Mouse (Mus musculus) kidney, postnatal 25 days (tissue): Measurements from ENCODE around the gene Pcdh7.

Experiments used
- DNase-seq, 2 experiments: peaks; one replicate each; pipeline ENCODE4 v3.0.0; 2021; ENCODE audit warnings: mixed read lengths in 2 of 2

Gene Pcdh7

DNA sequence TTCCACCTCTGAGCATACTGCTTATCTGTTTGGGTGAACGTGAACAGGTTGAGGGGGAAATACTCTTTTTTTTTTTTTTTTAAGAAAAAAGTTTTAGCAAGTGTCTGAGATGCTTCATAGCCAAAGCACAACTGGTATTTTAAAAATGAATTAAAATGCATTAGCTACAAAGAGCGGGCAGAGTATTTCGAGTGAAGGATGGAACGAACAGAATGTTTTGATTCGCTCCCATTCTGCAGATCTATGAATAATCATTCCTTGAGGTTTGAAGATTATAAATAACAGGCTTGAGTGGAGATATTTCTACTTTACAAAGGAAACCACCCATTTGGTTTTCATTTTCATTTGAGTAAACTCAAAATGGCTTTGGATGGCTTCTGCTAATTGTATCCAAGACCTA lies 214.0 kb downstream of the Pcdh7 start:
- DNase-seq: no peak

DNA sequence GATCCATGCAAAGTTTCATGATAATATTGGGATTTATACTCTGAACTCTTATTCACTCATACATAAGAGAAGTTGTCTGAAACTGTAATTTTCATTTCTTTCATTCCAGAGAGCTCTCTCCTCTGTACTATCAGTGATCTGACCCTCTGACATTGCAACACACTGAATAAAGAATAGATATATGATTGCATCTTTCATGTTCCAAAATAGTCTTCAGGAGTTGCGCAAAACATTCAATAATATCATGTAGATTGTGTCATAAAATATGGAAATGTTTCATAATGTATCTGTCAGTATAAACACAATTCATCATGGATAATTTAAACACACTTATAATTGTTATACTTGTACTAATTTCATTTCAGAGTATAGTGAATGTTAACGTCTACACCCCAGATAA lies 216.9 kb downstream of the Pcdh7 start:
- DNase-seq: no peak

DNA sequence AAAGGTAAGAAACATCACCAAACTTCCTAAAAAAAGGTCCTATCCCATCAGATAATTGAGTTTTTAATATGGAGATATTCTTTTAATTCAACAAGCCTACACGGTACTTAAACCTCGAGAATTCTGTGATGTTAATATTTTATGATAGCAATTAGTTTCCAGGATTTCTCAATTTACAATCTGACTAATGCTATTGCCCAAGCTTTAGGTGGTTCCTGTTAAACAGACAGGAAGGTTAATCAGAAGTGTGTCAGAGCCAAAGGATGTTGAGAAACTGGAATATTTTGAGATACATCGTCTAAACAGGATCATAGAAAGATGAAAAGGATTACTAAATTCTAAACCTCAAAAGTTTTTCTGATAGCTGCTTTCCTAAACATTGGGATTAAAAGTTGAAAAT lies 222.7 kb downstream of the Pcdh7 start:
- no peak for DNase-seq

DNA sequence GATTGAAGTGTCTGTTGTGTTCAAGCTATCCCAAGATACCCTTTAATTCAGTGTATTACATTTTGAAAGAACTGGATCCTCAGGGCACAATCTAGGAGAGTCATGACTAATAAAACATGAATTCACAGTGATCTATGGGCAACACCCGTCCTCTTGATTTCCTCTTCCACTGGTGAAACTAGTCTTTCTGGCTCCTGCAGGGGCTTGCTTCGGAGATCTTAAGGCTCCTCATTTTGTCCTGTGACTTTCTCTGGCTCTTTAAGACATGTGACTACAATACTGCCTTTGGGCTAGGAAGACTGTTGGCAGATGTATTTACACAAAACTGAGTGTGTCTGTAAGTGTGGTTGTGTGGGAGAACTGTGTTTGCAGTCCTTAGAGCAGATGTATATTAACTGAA lies 225.4 kb downstream of the Pcdh7 start:
- no peak for DNase-seq

DNA sequence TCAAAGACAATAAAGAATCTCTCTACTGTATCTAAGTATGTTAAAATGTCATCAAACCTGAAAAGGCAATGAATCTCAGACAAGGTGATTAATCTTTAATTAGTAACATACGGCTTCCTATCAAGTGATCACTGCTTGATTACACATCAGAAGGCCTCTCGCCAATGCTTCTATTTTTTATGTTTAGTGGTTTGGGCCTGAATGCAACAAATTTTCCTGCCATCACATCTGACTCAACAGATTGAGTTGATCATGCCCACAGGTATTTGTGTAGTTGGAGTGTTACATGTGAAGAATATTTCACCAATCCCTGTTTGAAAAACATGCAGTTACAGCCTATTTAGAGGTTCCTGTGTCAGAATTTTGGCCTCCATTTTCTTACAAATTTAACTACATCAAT lies 225.8 kb downstream of the Pcdh7 start:
- DNase-seq: no peak

DNA sequence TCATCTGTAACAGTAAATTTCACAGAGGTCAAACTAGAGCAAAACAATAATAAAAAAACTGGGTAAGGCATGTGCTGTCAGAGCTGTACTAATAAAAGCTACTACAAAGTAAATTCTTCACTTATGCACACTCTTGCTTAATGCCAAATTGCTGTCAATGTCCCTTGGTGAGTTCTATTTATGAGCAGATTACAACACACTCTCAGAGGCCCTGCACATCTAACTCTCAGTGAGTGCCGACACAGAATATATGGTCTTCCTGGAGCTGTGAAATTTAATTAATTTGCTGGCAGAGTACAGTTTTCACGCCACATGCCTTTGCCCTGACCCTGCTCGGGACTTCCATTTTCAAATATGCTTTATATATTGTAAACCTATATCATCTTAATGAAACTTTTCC lies 227.7 kb downstream of the Pcdh7 start:
- DNase-seq: no peak

DNA sequence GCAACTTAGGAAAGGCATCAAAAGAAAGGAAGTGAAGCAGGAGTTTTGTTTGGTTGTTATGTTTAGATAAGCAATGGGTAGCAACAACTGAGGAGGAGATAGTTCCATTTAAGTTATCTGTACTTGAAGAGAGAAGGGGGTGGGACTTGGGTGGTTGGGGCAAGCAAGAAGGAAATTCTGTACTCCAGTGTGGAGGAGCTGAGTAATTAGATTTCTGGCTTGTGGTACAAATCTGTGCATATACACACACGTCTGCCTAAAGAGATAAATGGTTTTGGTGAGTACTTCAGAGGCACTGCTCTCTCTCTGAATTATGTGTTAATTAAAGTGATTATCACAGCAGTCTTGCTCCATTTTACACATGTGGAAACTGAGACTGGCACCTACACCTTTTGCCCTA lies 241.6 kb downstream of the Pcdh7 start:
- DNase-seq: no peak

DNA sequence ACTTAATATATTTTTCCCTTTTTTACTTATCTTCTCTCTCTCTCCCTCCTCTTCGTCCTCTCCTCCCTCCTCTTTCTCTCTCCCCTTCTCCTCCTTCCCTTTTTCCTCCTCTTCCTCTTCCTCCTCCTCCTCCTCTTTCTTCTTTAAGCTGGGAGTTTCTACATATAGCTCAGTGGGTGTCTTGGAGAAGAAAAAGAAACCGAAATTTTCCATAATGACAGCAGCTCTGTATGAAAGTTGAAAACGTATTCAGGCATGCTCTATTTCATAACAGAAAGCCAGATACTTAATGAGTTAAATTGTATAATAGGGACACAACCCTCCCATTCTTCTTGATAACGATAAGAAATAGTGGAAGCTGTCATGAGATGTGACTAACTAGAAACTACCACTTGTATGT lies 246.0 kb downstream of the Pcdh7 start:
- DNase-seq: no peak

DNA sequence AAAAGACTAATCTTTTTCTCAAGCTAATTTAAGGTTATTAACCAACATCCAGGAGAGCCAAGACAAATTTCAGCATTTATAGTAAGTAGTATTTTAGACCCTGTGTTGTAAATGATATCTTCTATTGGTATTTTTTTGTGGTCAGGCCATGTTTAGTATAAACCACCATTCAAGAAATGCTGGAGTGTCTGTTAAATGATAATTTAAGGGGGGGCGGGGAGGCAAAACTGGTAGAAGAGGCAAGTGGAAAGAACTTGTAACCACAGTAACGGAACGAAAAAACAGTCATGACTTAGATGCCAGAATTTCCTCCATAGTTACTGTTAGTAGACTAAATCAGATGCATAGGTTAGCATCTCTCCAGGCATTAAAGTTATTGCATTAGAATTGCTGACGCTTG lies 246.4 kb downstream of the Pcdh7 start:
- DNase-seq: no peak

DNA sequence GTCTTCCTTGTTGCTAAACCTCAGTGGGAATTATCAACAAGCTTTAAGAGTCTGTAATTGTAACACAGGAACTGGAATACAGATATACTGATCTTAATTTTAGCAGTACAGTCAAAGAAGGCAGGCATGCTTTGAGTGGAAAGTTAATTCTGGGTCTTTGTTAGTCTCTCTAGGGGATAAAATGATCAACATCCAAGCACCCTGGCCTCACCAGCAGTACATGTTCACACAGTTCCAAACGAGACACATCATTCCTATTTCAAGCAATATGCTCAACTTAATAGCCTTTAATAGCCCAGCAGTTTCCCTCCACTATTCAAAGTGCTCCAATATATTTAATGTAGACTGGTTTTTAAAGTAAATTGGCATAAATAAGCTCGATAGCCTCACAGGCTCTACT lies 275.8 kb downstream of the Pcdh7 start:
- no peak for DNase-seq

DNA sequence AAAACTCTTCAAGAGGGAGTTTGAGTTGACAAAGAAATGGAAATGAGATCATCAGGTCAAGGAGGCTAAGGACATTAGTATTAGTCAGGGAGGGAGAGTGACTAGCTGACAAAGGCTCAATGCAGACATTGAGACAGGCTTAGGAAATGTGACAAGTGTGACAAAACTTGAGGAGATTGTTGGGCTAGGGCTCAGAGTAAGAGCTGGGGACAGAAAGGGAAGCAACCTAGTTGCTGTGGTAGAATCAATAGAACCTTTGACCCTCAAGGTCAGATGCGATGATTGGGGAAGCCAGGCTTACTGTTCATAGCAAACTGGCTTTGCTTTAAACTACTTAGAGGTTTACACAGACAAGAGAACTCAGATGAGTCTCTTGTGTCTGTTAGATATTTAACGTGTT lies 303.6 kb downstream of the Pcdh7 start:
- no peak for DNase-seq

DNA sequence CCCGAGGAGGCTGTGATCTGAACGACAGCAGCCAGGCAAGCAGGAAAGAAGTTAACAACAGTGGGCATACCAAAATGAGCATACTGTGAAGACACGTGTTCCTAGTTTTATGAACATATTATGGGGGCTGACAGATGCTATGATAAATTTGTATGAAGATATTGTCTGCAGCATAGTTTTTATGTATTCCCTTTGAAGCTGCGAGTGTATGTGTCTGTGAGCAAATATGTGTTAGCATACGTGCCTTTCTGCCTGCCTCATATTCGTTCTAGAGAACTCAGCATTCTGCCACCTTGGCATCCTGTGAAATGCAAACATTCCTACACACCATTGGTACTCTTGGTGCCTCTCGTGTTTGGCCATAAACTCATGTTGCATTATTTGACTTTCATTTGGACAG lies 307.4 kb downstream of the Pcdh7 start:
- DNase-seq: no peak

DNA sequence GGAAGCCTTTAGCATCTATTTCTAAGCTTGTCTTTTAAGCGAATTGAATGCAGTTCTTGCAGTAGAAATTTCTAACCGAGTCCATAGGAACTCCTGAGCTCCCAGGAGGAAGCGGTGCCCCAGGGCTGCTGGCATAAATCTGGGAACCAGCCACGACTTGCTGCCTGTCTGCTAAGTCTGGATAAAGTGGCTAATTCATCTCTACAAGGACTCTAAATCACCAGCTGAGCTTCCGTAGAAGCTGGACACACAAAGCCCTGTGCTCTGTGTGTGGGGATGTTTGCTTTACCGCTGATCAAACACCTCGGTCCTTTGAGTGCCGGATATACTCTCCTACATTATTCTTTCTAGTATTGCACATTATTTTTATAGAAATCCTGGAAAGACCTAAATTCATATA lies 308.0 kb downstream of the Pcdh7 start:
- no peak for DNase-seq

DNA sequence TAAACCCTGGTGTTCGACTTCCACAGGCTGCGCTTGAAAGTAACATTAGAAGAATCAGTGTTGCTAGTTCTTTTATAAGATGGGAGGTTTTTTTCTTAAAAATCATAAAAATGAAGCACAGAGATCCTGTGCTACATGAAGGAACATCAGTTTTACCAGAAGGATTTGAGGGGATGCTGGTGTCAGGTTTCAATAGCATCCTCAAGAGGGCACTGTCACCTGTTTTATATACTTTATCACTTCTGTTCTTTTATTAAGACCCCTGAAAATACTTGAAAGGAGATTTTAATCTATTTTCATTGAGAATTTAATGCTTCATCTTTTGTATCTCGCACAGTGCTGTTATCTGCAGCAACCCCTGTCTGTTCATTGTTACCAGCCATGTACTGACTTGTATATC lies 322.1 kb downstream of the Pcdh7 start:
- no peak for DNase-seq

DNA sequence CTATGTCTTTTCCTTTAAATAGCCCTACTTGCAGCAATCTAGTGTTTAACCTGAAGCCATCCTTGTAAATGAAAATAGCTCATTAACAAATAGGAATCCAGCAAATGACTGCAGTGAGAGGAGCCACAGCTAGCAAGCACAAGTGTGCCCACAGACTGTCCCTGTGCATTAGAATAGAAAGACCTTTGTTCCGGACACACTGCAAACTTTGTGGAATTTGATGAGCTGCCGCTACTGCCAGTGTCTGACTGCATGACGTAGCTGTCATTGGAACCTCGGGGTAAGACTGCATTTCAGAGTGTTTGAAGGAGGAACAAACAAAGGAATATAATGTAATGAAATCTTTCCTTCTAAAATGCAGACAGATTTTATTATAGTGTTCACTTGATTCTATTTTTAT lies 326.4 kb downstream of the Pcdh7 start:
- DNase-seq: no peak

DNA sequence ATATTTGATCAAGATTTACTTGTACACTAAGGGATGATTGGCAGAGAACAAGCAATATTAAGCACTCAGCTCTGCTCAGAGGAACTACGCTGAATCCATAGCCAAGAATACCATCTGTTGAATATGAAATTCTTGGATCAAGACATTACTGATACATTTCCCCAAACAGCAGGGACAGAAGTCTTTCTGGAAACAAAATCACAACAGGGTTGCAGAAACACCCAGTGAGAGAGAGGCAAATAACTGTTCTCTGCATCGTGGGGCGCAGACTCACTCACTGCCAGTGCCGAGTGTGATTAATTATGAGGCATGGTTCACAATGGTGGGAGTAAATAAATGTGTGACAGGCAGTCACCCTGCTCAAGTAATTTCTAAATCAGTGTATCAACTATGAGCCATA lies 363.3 kb downstream of the Pcdh7 start:
- no peak for DNase-seq

DNA sequence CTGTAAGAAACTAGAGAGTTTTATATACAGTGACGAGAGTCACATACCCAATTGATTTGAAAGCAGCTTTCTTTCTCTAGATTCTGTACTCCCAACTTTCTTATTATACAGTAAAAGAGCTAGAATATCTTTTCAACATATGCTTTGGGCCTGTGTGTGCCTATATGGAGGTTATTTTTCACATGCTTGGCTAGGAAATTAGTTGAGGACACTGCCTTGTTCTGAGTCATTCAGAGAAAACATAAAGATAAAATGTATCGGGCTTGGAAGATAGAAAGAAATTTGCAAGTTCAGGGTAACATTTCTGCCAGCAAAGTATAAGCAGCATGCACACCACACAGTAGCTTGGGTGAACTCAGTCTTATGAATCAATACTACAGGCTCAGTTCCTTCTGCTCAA lies 364.5 kb downstream of the Pcdh7 start:
- no peak for DNase-seq

DNA sequence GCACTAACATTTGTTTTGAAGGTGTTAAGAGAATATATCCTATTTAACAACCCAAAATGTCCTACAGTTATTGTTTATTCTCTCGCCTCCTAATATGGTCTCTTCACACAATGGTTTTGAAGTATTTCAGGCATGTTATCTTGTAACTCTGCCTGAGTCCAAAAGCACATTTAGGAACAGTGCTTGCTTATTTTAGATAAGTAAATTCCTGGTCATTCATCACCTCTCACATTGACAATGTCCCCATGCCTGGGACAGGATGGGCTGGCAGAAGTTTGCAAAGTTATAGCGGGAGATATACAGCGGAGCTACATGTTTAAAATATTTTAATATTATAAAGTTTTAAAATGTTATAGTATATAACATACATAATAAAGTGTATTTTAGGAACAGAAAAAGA lies 365.3 kb downstream of the Pcdh7 start:
- no peak for DNase-seq

DNA sequence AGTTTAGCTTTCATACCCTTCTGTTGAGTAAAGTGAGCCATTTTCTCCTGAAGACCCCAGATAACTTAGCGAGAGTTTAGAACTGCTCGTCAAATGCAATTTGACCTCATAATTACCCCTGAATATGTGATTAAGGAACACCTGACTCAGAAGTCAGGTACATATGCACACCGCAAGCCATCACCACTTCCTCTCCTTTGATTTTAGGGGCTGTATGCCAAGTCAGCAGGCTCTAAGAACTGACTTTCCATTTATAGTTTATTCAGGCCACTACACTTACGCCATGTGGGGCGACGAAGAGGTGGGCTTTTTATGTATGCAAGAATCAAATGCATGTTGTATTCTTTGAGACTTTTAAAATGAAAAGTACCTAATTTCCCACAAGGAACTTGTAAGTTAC lies 366.2 kb downstream of the Pcdh7 start:
- no peak for DNase-seq

DNA sequence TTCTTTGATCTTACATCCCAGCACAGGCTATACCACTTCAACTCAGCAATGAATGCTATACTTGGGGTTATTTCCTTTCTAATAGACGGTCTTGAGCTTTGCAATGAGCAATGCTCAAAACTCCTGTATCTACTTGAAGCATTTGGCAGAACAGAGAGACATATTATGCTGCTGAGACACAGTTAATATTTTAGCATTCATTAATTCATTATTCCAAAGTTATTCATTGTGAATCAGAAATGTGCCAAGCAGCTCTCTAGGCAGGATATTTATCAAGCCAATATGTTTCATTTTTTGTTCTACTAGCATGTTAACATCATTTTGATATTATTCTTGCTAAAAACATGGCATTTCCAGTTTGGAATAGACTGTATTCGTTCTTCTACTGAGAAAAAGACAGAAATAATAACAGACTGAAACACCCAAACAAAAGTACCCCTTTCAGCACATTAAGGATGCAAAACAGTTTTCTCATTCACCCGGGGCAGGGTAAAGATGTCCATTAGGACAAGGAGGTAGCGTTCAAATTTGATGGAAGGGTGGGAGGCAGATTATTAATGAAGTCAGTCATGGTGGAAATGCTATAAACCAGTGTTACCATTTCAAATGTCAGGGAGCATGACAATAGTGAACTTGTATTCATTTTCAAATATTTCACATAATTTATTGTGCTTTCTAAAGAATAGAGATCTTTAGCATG lies 391.0 kb downstream of the Pcdh7 start:
- no peak for DNase-seq

DNA sequence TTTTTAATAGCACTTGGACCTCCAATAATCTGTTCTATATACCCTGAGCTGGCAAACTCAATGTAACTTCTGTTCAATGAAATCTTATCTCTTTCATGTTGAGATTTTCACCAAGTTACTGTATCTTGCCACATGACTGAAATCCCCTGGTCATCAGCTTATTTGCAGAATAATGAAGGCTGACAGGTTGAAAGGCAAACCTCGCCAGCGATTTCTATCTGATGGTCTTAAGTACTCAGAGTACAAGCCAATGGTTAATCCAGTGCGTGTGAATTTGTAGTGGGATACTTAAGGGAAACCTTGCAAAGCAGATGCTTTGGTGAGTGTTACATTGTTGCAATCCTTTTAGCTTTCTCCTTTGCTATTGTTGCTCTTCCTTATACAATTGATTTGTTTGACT lies 398.3 kb downstream of the Pcdh7 start:
- no peak for DNase-seq

DNA sequence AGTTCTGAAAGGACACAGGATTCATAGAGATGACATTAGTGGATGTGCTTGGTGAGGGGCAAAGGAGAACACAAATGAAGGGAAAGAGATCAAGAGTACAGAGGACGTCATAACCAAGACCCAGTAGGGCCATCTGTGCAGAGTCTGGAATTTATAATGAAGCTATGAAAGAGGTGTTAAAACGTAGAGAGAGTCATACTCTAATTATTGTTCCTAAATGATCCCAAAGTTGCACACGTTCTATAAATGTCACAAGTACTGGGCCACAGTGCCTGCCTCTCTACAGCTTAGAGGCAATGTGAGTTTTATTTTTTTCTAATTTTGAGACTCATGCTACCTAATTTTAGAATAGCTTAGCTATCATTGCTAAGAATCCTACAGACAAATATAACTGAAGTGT lies 400.1 kb downstream of the Pcdh7 start:
- DNase-seq: no peak

DNA sequence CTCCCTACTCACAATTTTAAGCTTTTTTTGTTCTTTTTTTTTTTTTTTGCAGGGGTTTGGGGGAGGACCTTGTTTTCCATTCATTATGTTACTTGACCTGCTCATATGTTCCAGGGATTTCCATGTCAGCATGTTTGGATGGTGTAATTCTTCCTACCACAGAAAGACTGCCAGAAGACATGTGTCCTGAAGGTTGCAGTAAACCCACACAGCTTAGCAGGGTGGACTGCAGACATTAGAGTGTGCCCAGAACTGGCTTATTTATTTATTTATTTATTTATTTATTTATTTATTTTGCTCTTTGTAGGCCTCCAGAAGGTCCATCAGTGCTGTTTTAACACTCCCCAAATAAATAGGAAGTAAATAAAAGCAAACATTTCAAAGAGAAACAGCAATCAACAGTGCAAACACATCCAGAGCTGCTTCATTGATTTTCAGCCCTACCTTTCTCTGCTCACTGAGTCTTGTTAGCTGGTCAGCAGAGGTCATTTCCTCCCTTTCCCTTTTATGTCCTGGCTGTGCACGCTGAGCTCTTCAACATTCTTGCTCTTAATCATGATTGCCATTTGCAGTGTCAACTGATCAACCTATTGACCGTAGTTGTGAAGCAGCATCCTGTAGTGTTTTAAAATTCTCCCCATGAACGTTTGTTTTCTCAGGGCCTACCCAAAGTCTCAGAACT lies 401.3 kb downstream of the Pcdh7 start:
- no peak for DNase-seq

DNA sequence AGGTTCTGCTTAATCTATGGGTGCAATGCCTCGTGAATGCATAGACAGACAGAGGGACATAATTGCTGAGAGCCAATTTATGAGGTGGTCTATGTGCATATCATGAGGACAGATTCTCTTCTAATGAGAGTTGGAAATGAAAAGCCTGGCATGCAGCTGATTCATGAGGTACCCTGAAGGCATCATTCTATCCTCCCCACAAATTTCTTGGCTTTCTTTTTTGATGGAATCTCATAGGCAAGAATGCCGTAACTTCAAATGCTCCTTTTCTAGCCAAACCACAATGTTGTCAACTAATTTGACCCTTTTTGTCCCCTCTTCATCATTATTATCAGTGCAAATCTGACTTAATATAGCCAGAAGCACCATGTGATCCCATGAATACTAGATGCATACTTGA lies 426.1 kb downstream of the Pcdh7 start:
- no peak for DNase-seq

DNA sequence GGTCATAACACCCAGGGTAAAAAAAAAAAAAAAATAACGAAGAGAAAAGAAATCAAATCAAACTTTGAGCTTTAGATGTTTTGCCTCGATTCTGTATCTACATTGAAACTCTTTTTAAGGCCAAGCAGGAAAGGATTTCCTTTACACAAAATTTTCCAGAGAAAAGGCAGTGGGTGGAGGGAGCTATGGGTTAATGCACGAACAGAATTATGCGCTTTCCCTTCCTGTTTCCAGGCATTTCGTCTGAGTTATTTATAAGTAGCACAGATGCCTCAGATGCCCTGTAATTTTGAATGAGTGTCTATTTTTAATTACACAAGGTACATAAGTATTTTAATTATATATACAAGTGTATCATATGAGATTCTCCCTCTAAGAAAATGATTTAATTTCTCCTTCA lies 436.2 kb downstream of the Pcdh7 start:
- DNase-seq: no peak
